Mouse (Mus musculus) heart, embryonic 15.5 days (tissue): ENCODE results near the gene Ccdc91. TPM values are rescaled to one million over a fixed set of nuclear protein-coding genes. Genes with fewer than 3 reads are reported as not detected.

Source experiments
- ATAC-seq: fragments of 200-750 bp; cut with Nextera tagmentation; replicated peaks from 2 replicates; pipeline ENCODE4 v1.8.0; 2017; ENCODE audit warnings: low read depth, moderate TSS enrichment; ENCODE audit not compliant: insufficient number of reproducible peaks, insufficient read depth, low FRiP score
- H3K27ac ChIP-seq: fragments of 300-500 bp; sonication (generic); 2 replicates; pipeline ENCODE4 v1.5.1; 2015; ENCODE audit warnings: mild to moderate bottlenecking, inconsistent platforms
- H3K27me3 ChIP-seq: fragments of 300-500 bp; sonication (generic); 2 replicates; pipeline ENCODE4 v1.6.1; 2015; ENCODE audit warnings: inconsistent platforms
- H3K36me3 ChIP-seq: fragments of 300-500 bp; sonication (generic); 2 replicates; pipeline ENCODE4 v1.6.1; 2015; ENCODE audit warnings: mild to moderate bottlenecking, inconsistent platforms
- H3K4me1 ChIP-seq: fragments of 300-500 bp; sonication (generic); replicated peaks from 2 replicates; pipeline ENCODE4 v1.6.1; 2015; ENCODE audit warnings: inconsistent platforms
- H3K4me2 ChIP-seq: fragments of 300-500 bp; sonication (generic); 2 replicates; pipeline ENCODE4 v1.6.1; 2015; ENCODE audit warnings: inconsistent platforms, mild to moderate bottlenecking, moderate library complexity
- H3K4me3 ChIP-seq: fragments of 300-500 bp; sonication (generic); 2 replicates; pipeline ENCODE4 v1.5.1; 2015; ENCODE audit warnings: mild to moderate bottlenecking, inconsistent platforms
- H3K9ac ChIP-seq: fragments of 300-500 bp; sonication (generic); 2 replicates; pipeline ENCODE4 v1.6.1; 2015; ENCODE audit warnings: mild to moderate bottlenecking, inconsistent platforms
- H3K9me3 ChIP-seq: fragments of 300-500 bp; sonication (generic); replicated peaks from 2 replicates; pipeline ENCODE4 v1.6.1; 2016; ENCODE audit warnings: inconsistent platforms
- WGBS: fragments of 180-500 bp; shearing (Covaris S2); methylation state at CpG from one replicate; pipeline ENCODE4 v1.1.7; 2015; ENCODE audit warnings: mixed read lengths; 5-methylcytosine and 5-hydroxymethylcytosine counted together
- polyA plus RNA-seq: library from polyadenylated mRNA; unstranded; fragments of >200 nt; fragmentation: Nextera tagmentation; extraction: Ambion mirVana; gene quantifications from 2 replicates; pipeline ENCODE4 v1.2.1, GENCODE M21; 2015

Ccdc91 gene
- polyA plus RNA-seq: 23.6 and 24.1 TPM in 2 replicates

GRCm38 (mm10) chr6:147475727-147476613 is at the start of gene Ccdc91:
Gene Ccdc91 (plus strand): TSS chr6:147475828.
- under 1% methylated on average over 77 of the region's 78 CpGs for WGBS
- peak within 1 kb of the TSS; percentile 83 for H3K4me3 ChIP-seq
- peak; percentile 95 for ATAC-seq
- no peaks in the 10 kb centered on the region for H3K36me3 ChIP-seq
- no peaks in the 10 kb centered on the region for H3K27me3 ChIP-seq
- H3K4me1 ChIP-seq: peaks cover 6% of the 10 kb centered on the region
- peak within 1 kb of the TSS; percentile 91 for H3K27ac ChIP-seq
- peak within 1 kb of the TSS; percentile 81 for H3K4me2 ChIP-seq
- peak within 1 kb of the TSS; percentile 75 for H3K9ac ChIP-seq
- H3K9me3 ChIP-seq: no peaks in the 10 kb centered on the region

- H3K36me3 ChIP-seq: no peaks in the 10 kb centered on the region
- H3K4me2 ChIP-seq: no peak overlapping the region
- H3K4me3 ChIP-seq: no peak overlapping the region
- ATAC-seq: no peak
- no peak overlapping the region for H3K9ac ChIP-seq
- H3K27ac ChIP-seq: no peak overlapping the region
- no peaks in the 10 kb centered on the region for H3K9me3 ChIP-seq
- no peaks in the 10 kb centered on the region for H3K27me3 ChIP-seq
- WGBS: 86% methylated on average over 11 of the region's 11 CpGs
- H3K4me1 ChIP-seq: no peaks in the 10 kb centered on the region
Measured at GRCm38 (mm10) chr6:147426927-147427487, 48.6 kb upstream of the Ccdc91 start.

GRCm38 (mm10) chr6:147455775-147456174 is 19.9 kb upstream of the Ccdc91 start:
- no peak overlapping the region for H3K4me3 ChIP-seq
- H3K4me1 ChIP-seq: no peaks in the 10 kb centered on the region
- no peak overlapping the region for H3K4me2 ChIP-seq
- H3K27me3 ChIP-seq: no peaks in the 10 kb centered on the region
- WGBS: 67% methylated on average over 5 of the region's 5 CpGs
- no peak overlapping the region for H3K9ac ChIP-seq
- H3K9me3 ChIP-seq: no peaks in the 10 kb centered on the region
- no peak; the same call in 1 of the 2 replicates for ATAC-seq
- no peaks in the 10 kb centered on the region for H3K36me3 ChIP-seq
- H3K27ac ChIP-seq: no peak overlapping the region

- Histone ChIP-seq H3K36me3 (no peaks in the 10 kb centered on the region), H3K4me2 (no peak overlapping the region), H3K27ac (no peak overlapping the region), H3K27me3 (no peaks in the 10 kb centered on the region), H3K9ac (no peak overlapping the region), H3K4me1 (no peaks in the 10 kb centered on the region), H3K4me3 (no peak overlapping the region), H3K9me3 (no peaks in the 10 kb centered on the region)
- no peak for ATAC-seq
- 75% methylated on average over 11 of the region's 11 CpGs for WGBS
Measured at GRCm38 (mm10) chr6:147458637-147459301, 16.9 kb upstream of the Ccdc91 start.

- H3K4me1 ChIP-seq: no peaks in the 10 kb centered on the region; the same call in 1 of the 2 replicates
- 0 out of 2 replicates have a peak, but pooled peaks cover 2% of the 10 kb centered on the region for H3K27me3 ChIP-seq
- H3K4me2 ChIP-seq: no peak overlapping the region
Measured at GRCm38 (mm10) chr6:147470016-147470415, 5.6 kb upstream of the Ccdc91 start.

GRCm38 (mm10) chr6:147481141-147481540 is 5.5 kb downstream of the Ccdc91 start:
- no peaks in the 10 kb centered on the region for H3K36me3 ChIP-seq
- H3K4me2 ChIP-seq: no peak overlapping the region
- H3K27ac ChIP-seq: no peak overlapping the region
- H3K9me3 ChIP-seq: no peaks in the 10 kb centered on the region
- H3K9ac ChIP-seq: no peak overlapping the region
- ATAC-seq: no peak
- no peak overlapping the region for H3K4me3 ChIP-seq
- WGBS: 92% methylated on average over 5 of the region's 5 CpGs
- H3K27me3 ChIP-seq: no peaks in the 10 kb centered on the region
- H3K4me1 ChIP-seq: peaks cover 4% of the 10 kb centered on the region

More at GRCm38 (mm10) chr6:147470016-147470415, 5.6 kb upstream of the Ccdc91 start:
- ATAC-seq: no peak
- Histone ChIP-seq H3K9me3 (no peaks in the 10 kb centered on the region), H3K27ac (no peak overlapping the region), H3K36me3 (no peaks in the 10 kb centered on the region), H3K4me3 (no peak overlapping the region), H3K9ac (no peak overlapping the region)
- 28% methylated on average over 5 of the region's 5 CpGs for WGBS

- Histone ChIP-seq H3K36me3 (no peaks in the 10 kb centered on the region), H3K9me3 (no peaks in the 10 kb centered on the region), H3K27ac (no peak overlapping the region), H3K4me2 (no peak overlapping the region), H3K4me1 (no peaks in the 10 kb centered on the region), H3K4me3 (no peak overlapping the region), H3K9ac (no peak overlapping the region), H3K27me3 (no peaks in the 10 kb centered on the region)
- ATAC-seq: no peak
- 91% methylated on average over 3 of the region's 3 CpGs for WGBS
Measured at GRCm38 (mm10) chr6:147490120-147490519, 14.5 kb downstream of the Ccdc91 start.

GRCm38 (mm10) chr6:147492551-147492950 is 16.9 kb downstream of the Ccdc91 start:
- Histone ChIP-seq H3K4me1 (no peaks in the 10 kb centered on the region), H3K27ac (no peak overlapping the region), H3K4me3 (no peak overlapping the region), H3K4me2 (no peak overlapping the region), H3K9me3 (no peaks in the 10 kb centered on the region), H3K9ac (no peak overlapping the region), H3K36me3 (no peaks in the 10 kb centered on the region), H3K27me3 (no peaks in the 10 kb centered on the region)
- ATAC-seq: no peak
- 87% methylated on average over 4 of the region's 4 CpGs for WGBS

GRCm38 (mm10) chr6:147501439-147501838 is 25.8 kb downstream of the Ccdc91 start:
- Histone ChIP-seq H3K36me3 (no peaks in the 10 kb centered on the region), H3K4me2 (no peak overlapping the region), H3K4me1 (peaks cover 3% of the 10 kb centered on the region; the same call in 1 of the 2 replicates), H3K27me3 (no peaks in the 10 kb centered on the region), H3K9ac (no peak overlapping the region), H3K27ac (no peak overlapping the region), H3K4me3 (no peak overlapping the region), H3K9me3 (no peaks in the 10 kb centered on the region)
- ATAC-seq: no peak; the same call in 1 of the 2 replicates
- 39% methylated on average over 3 of the region's 3 CpGs for WGBS

GRCm38 (mm10) chr6:147506074-147506473 is 30.4 kb downstream of the Ccdc91 start:
- Histone ChIP-seq H3K4me3 (peak overlapping the region; percentile 18), H3K4me1 (peaks cover 10% of the 10 kb centered on the region), H3K27ac (peak overlapping the region; percentile 59), H3K27me3 (no peaks in the 10 kb centered on the region), H3K36me3 (no peaks in the 10 kb centered on the region), H3K9me3 (no peaks in the 10 kb centered on the region), H3K9ac (no peak overlapping the region), H3K4me2 (peak overlapping the region; percentile 53)
- ATAC-seq: peak; percentile 62; the same call in 1 of the 2 replicates
- 19% methylated on average over 9 of the region's 9 CpGs for WGBS

GRCm38 (mm10) chr6:147506496-147506895 is 30.9 kb downstream of the Ccdc91 start:
- ATAC-seq: no peak
- H3K4me2 ChIP-seq: peak overlapping the region; percentile 53

More at GRCm38 (mm10) chr6:147506496-147506895, 30.9 kb downstream of the Ccdc91 start:
- Histone ChIP-seq H3K27me3 (no peaks in the 10 kb centered on the region), H3K27ac (peak overlapping the region; percentile 59), H3K9ac (no peak overlapping the region), H3K4me1 (peaks cover 7% of the 10 kb centered on the region), H3K36me3 (no peaks in the 10 kb centered on the region), H3K4me3 (peak overlapping the region; percentile 18), H3K9me3 (no peaks in the 10 kb centered on the region)
- 51% methylated on average over 10 of the region's 10 CpGs for WGBS
